In genomic region chr11:102619449-102619848, GRCm38 (mm10) we compare ENCODE assay signal across 28 mouse cellular contexts. TPM values are rescaled to one million over a fixed set of nuclear protein-coding genes. Genes with fewer than 3 reads are reported as not detected.
DNase-seq lines count a peak whose midpoint lies in the region; ATAC-seq and TF ChIP-seq lines count a peak whose summit lies in the region.
"Had no signal": no experiment of that assay in that cellular context is flagged by ENCODE, and none has a peak within 500 bp of the region (broad histone marks: within the 10 kb centered on the region; RNA-seq: fewer than 3 reads in every experiment).

No protein-coding gene starts in this region.

- TF ChIP-seq CTCF in forebrain, postnatal 0 days (IDR thresholded peaks at IDR 0.05; ENCODE audit: low read depth) = 0 out of 2 replicates have a peak, but pooled peaks have one; percentile 9
- peak; percentile 51 for TF ChIP-seq CTCF in liver, embryonic 14.5 days (IDR thresholded peaks at IDR 0.05; ENCODE audit: low read depth)
- peak; percentile 13 to 40; a peak in 2 of 4 replicates for TF ChIP-seq CTCF in CH12.LX (conservative IDR thresholded peaks at IDR 0.05 in 1 of 2, IDR thresholded peaks at IDR 0.05 in 1 of 2; ENCODE audit: low read depth in 2 of 2, low read length in 2 of 2)

- no peak for TF ChIP-seq POLR2A in CH12.LX (IDR thresholded peaks at IDR 0.05; ENCODE audit: low read depth, low read length)

- no peak for TF ChIP-seq RAD21 in CH12.LX (IDR thresholded peaks at IDR 0.05; ENCODE audit: low read depth, low read length)

- H3K9ac ChIP-seq in forebrain, postnatal 0 days = no peak overlapping the region
- no peak overlapping the region for H3K9ac ChIP-seq in forebrain, embryonic 11.5 days (ENCODE audit: low read length)
- H3K9ac ChIP-seq in liver, embryonic 14.5 days (replicated peaks) = no peak overlapping the region
- no peak overlapping the region for H3K9ac ChIP-seq in CH12.LX (ENCODE audit: insufficient read depth, low read depth)
- H3K9ac ChIP-seq: neural tube, embryonic 15.5 days; stomach, embryonic 15.5 days had no signal

- H3K36me3 ChIP-seq in forebrain, postnatal 0 days (ENCODE audit: insufficient read depth) = no peaks in the 10 kb centered on the region
- H3K36me3 ChIP-seq in forebrain, embryonic 11.5 days (ENCODE audit: control insufficient read depth, insufficient read depth, low read length) = no peaks in the 10 kb centered on the region
- no peaks in the 10 kb centered on the region for H3K36me3 ChIP-seq in liver, embryonic 14.5 days (replicated peaks; ENCODE audit: control insufficient read depth, insufficient read depth, low read depth)
- no peaks in the 10 kb centered on the region for H3K36me3 ChIP-seq in CH12.LX (replicated peaks in 1 of 2; ENCODE audit: control insufficient read depth in 1 of 2, insufficient read depth in 1 of 2, low read length in 1 of 2)
- H3K36me3 ChIP-seq: neural tube, embryonic 15.5 days; stomach, embryonic 15.5 days had no signal

- H3K9me3 ChIP-seq in forebrain, postnatal 0 days (ENCODE audit: low read length) = no peaks in the 10 kb centered on the region
- H3K9me3 ChIP-seq in forebrain, embryonic 11.5 days (ENCODE audit: control insufficient read depth, low read length) = peaks cover 3% of the 10 kb centered on the region; the same call in 1 of the 2 replicates
- no peaks in the 10 kb centered on the region; the same call in 1 of the 2 replicates for H3K9me3 ChIP-seq in liver, embryonic 14.5 days (ENCODE audit: control insufficient read depth, low read length)
- H3K9me3 ChIP-seq in CH12.LX (replicated peaks; ENCODE audit: low read length) = peaks cover 17% of the 10 kb centered on the region
- H3K9me3 ChIP-seq: neural tube, embryonic 15.5 days; stomach, embryonic 15.5 days had no signal

- H3K27ac ChIP-seq in forebrain, postnatal 0 days (ENCODE audit: low read depth, low read length) = no peak overlapping the region
- H3K27ac ChIP-seq in forebrain, embryonic 11.5 days (ENCODE audit: low read depth, low read length) = no peak overlapping the region
- H3K27ac ChIP-seq in liver, embryonic 14.5 days = no peak overlapping the region
- H3K27ac ChIP-seq in CH12.LX (ENCODE audit: insufficient read depth, low read depth) = no peak overlapping the region
- H3K27ac ChIP-seq: limb, embryonic 10.5 days; neural tube, embryonic 15.5 days; stomach, embryonic 15.5 days had no signal

- no peak overlapping the region for H3K4me3 ChIP-seq in forebrain, postnatal 0 days (ENCODE audit: low read depth, low read length)
- H3K4me3 ChIP-seq in forebrain, embryonic 11.5 days (ENCODE audit: low read depth, low read length) = no peak overlapping the region
- no peak overlapping the region for H3K4me3 ChIP-seq in liver, embryonic 14.5 days (ENCODE audit: insufficient read depth in 1 of 2, low read depth in 2 of 2, low read length in 2 of 2)
- H3K4me3 ChIP-seq in CH12.LX (replicated peaks in 1 of 3; ENCODE audit: low read depth in 2 of 3, low read length in 2 of 3, poor library complexity in 1 of 3) = no peak overlapping the region
- H3K4me3 ChIP-seq: erythroblast, embryonic 14.5 days; limb, embryonic 10.5 days; myocyte; neural tube, embryonic 15.5 days; stomach, embryonic 15.5 days had no signal

- dilution Hi-C loops in CH12.LX (cut with MboI; ENCODE audit: extremely low pct_ligation_motif_present, extremely low pct_unique_long_range_greater_than_20kb, low sequenced_read_pairs) = no loop called here

- no peaks in the 10 kb centered on the region for H3K79me2 ChIP-seq in CH12.LX (replicated peaks; ENCODE audit: control insufficient read depth, extremely low read depth, insufficient read depth, poor library complexity, severe bottlenecking)

- H3K4me1 ChIP-seq in forebrain, postnatal 0 days (ENCODE audit: insufficient read depth) = no peaks in the 10 kb centered on the region
- peaks cover 11% of the 10 kb centered on the region for H3K4me1 ChIP-seq in forebrain, embryonic 11.5 days (replicated peaks; ENCODE audit: control insufficient read depth, insufficient read depth, low read length)
- H3K4me1 ChIP-seq in liver, embryonic 14.5 days (replicated peaks; ENCODE audit: control insufficient read depth in 2 of 2, insufficient read depth in 2 of 2, low read length in 1 of 2) = no peaks in the 10 kb centered on the region
- H3K4me1 ChIP-seq in CH12.LX (ENCODE audit: control insufficient read depth in 1 of 2, insufficient read depth in 2 of 2) = no peaks in the 10 kb centered on the region

- no peak for DNase-seq in forebrain, postnatal 0 days
- DNase-seq in forebrain, embryonic 11.5 days (ENCODE audit: low spot score) = no peak
- DNase-seq in liver, embryonic 14.5 days (ENCODE audit: low read depth in 3 of 3, low spot score in 3 of 3) = no peak
- DNase-seq in liver (no peak), CH12.LX (ENCODE audit: extremely low read depth) (peak; percentile 10), ZHBTc4 (ENCODE audit: low read depth, low spot score) (peak; percentile 44)
- DNase-seq in embryo, embryonic 9.5 days (ENCODE audit: extremely low spot score) = no peak
- no peak for DNase-seq in adrenal gland, postnatal 25 days
- DNase-seq: cerebellum, adult 8-10 months; heart, postnatal 10 days; kidney, adult 18-20 months; kidney, postnatal 14 days; midbrain, embryonic 14.5 days; right cerebral cortex, postnatal 25 days; thymus, adult 2 months had no signal

- WGBS in forebrain, postnatal 0 days = 69% methylated on average over 2 of the region's 2 CpGs
- 72% methylated on average over 2 of the region's 2 CpGs for WGBS in forebrain, embryonic 11.5 days
- WGBS in liver, embryonic 14.5 days (ENCODE audit: insufficient replicate concordance) = 43% methylated on average over 2 of the region's 2 CpGs

- H3K4me2 ChIP-seq in forebrain, postnatal 0 days (ENCODE audit: low read depth) = no peak overlapping the region
- no peak overlapping the region for H3K4me2 ChIP-seq in forebrain, embryonic 11.5 days (ENCODE audit: low read depth, low read length, severe bottlenecking)
- H3K4me2 ChIP-seq in liver, embryonic 14.5 days (ENCODE audit: low read depth) = no peak overlapping the region
- H3K4me2 ChIP-seq in CH12.LX (ENCODE audit: insufficient read depth, low read depth, poor library complexity, severe bottlenecking) = no peak overlapping the region
- H3K4me2 ChIP-seq: heart, embryonic 11.5 days; liver, embryonic 11.5 days; neural tube, embryonic 15.5 days; stomach, embryonic 15.5 days had no signal

- H3K27me3 ChIP-seq in forebrain, postnatal 0 days (ENCODE audit: insufficient read depth, low read length) = no peaks in the 10 kb centered on the region
- no peaks in the 10 kb centered on the region for H3K27me3 ChIP-seq in forebrain, embryonic 11.5 days (ENCODE audit: control insufficient read depth, insufficient read depth, low read length)
- H3K27me3 ChIP-seq in liver, embryonic 14.5 days (ENCODE audit: control insufficient read depth, insufficient read depth, low read length) = no peaks in the 10 kb centered on the region
- H3K27me3 ChIP-seq in CH12.LX (replicated peaks) = peaks cover 61% of the 10 kb centered on the region
- H3K27me3 ChIP-seq: neural tube, embryonic 15.5 days; stomach, embryonic 15.5 days had no signal

- no peak for ATAC-seq in forebrain, postnatal 0 days
- no peak for ATAC-seq in forebrain, embryonic 11.5 days (replicated peaks; ENCODE audit: low FRiP score)
- no peak for ATAC-seq in liver, embryonic 14.5 days (ENCODE audit: insufficient read depth)
- ATAC-seq: forebrain, embryonic 14.5 days; hindbrain, embryonic 16.5 days had no signal

- in situ Hi-C loops in CH12.LX (cut with MboI; ENCODE audit: low pct_ligation_motif_present, low pct_unique_long_range_greater_than_20kb, low sequenced_read_pairs) = no loop called here

- no peak for TF ChIP-seq EP300 in liver, embryonic 14.5 days (IDR thresholded peaks at IDR 0.05; ENCODE audit: low read depth)
- TF ChIP-seq EP300 in CH12.LX (IDR thresholded peaks at IDR 0.05; ENCODE audit: low read length) = no peak

TF ChIP-seq in CH12.LX, 34 proteins besides CTCF, POLR2A, EP300 and RAD21 (continues in another document):
- TF ChIP-seq PAX5 (IDR thresholded peaks at IDR 0.05; ENCODE audit: low read length) = no peak
- no peak for TF ChIP-seq ZNF384 (IDR thresholded peaks at IDR 0.05; ENCODE audit: low read depth, low read length)
- TF ChIP-seq JUN (IDR thresholded peaks at IDR 0.05; ENCODE audit: insufficient read depth, low read depth, low read length) = no peak
- TF ChIP-seq GABPA (IDR thresholded peaks at IDR 0.05; ENCODE audit: insufficient replicate concordance, low read depth, low read length) = no peak

RNA-seq across cellular contexts. Expression of gene Fzd2, which starts 15.3 kb away (rescaled TPM):
- 12.0 and 15.2 TPM in 2 replicates for total RNA-seq in forebrain, postnatal 0 days (2014; rRNA removed)
- polyA plus RNA-seq in forebrain, postnatal 0 days (2015; fragmentation: Nextera tagmentation; extraction: Ambion mirVana) = 4.5 and 4.6 TPM in 2 replicates
- 45.2 and 46.3 TPM in 2 replicates for polyA plus RNA-seq in forebrain, embryonic 11.5 days (2014; fragmentation: Nextera tagmentation; extraction: Ambion mirVana)
- 0.91 and 1.1 TPM in 2 replicates for polyA plus RNA-seq in liver, embryonic 14.5 days (2012; rRNA removed)
- 0.28 and 0.47 TPM in 2 replicates for polyA plus RNA-seq in liver, embryonic 14.5 days (2014; fragmentation: Nextera tagmentation; extraction: Ambion mirVana)
- total RNA-seq in CH12.LX (2012; rRNA removed) (0.08 and 0.13 TPM in 2 replicates), CH12.LX (2014; rRNA removed) (0.23 and 0.35 TPM in 2 replicates)
- 0.15 and 0.20 TPM in 2 replicates for polyA plus RNA-seq in CH12.LX (2012; ENCODE audit: insufficient read length, low read depth)
- 3.8 and 4.9 TPM in 2 replicates for total RNA-seq in adrenal gland, postnatal 25 days (2021)
- total RNA-seq: common myeloid progenitor, adult 5-6 weeks; megakaryocyte, adult 5-6 weeks had no signal
- polyA plus RNA-seq: erythroblast, embryonic 14.5 days had no signal

RNA-seq across cellular contexts. Expression of gene Gm11627, which starts 40.2 kb away (rescaled TPM):
- 2.6 and 5.5 TPM in 2 replicates for total RNA-seq in forebrain, postnatal 0 days (2014; rRNA removed)
- 3.7 and 5.9 TPM in 2 replicates for polyA plus RNA-seq in forebrain, postnatal 0 days (2015; fragmentation: Nextera tagmentation; extraction: Ambion mirVana)
- 12.7 and 13.8 TPM in 2 replicates for polyA plus RNA-seq in forebrain, embryonic 11.5 days (2014; fragmentation: Nextera tagmentation; extraction: Ambion mirVana)
- polyA plus RNA-seq in liver, embryonic 14.5 days (2012; rRNA removed) = 0.08 and 0.17 TPM in 2 replicates
- not detected in 2 replicates for polyA plus RNA-seq in liver, embryonic 14.5 days (2014; fragmentation: Nextera tagmentation; extraction: Ambion mirVana)
- total RNA-seq in CH12.LX (2012; rRNA removed) (0.42 TPM in 1 of 2 replicates, not detected in the other), CH12.LX (2014; rRNA removed) (0.46 and 0.63 TPM in 2 replicates)
- polyA plus RNA-seq in CH12.LX (2012; ENCODE audit: insufficient read length, low read depth) = 0.38 TPM in 1 of 2 replicates, not detected in the other
- not detected in 2 replicates for total RNA-seq in adrenal gland, postnatal 25 days (2021)
- total RNA-seq: common myeloid progenitor, adult 5-6 weeks; megakaryocyte, adult 5-6 weeks had no signal
- polyA plus RNA-seq: erythroblast, embryonic 14.5 days had no signal

RNA-seq across cellular contexts. Expression of gene Meioc, which starts 44.1 kb away (rescaled TPM):
- total RNA-seq in forebrain, postnatal 0 days (2014; rRNA removed) = not detected in 2 replicates
- 0.08 and 0.10 TPM in 2 replicates for polyA plus RNA-seq in forebrain, postnatal 0 days (2015; fragmentation: Nextera tagmentation; extraction: Ambion mirVana)
- 0.15 and 0.24 TPM in 2 replicates for polyA plus RNA-seq in forebrain, embryonic 11.5 days (2014; fragmentation: Nextera tagmentation; extraction: Ambion mirVana)
- polyA plus RNA-seq in liver, embryonic 14.5 days (2012; rRNA removed) = 0.01 and 0.02 TPM in 2 replicates
- polyA plus RNA-seq in liver, embryonic 14.5 days (2014; fragmentation: Nextera tagmentation; extraction: Ambion mirVana) = 0.11 TPM in 1 of 2 replicates, not detected in the other
- total RNA-seq in CH12.LX (2012; rRNA removed) (not detected in 2 replicates), CH12.LX (2014; rRNA removed) (not detected in 2 replicates)
- not detected in 2 replicates for polyA plus RNA-seq in CH12.LX (2012; ENCODE audit: insufficient read length, low read depth)
- total RNA-seq in adrenal gland, postnatal 25 days (2021) = 0.06 TPM in 1 of 2 replicates, not detected in the other
- total RNA-seq: common myeloid progenitor, adult 5-6 weeks; layer of hippocampus, adult 8-10 months; left cerebral cortex, adult 18-20 months; megakaryocyte, adult 5-6 weeks had no signal
- polyA plus RNA-seq: erythroblast, embryonic 14.5 days; thymus, adult 2 months had no signal

Comparison
In these comparisons a context has a peak if more than half of its experiments do, and no peak if none do; other contexts are left out.
1. DNase-seq: peak in CH12.LX (single experiment) and ZHBTc4 (single experiment); none in forebrain, postnatal 0 days (single experiment), forebrain, embryonic 11.5 days (single experiment), liver, embryonic 14.5 days (0 of 3), liver (single experiment), embryo, embryonic 9.5 days (single experiment) and adrenal gland, postnatal 25 days (single experiment).
2. Peak in every context shown above with its lines, with median percentiles within 50 percentile points of each other: CTCF ChIP-seq.